Mouse (Mus musculus) liver, embryonic 14.5 days (tissue): ENCODE measurements at regions not wholly inside any gene's neighbourhood (a gene's known extent, or its start where the extent isn't known, plus 50 kb on each side); places are given as distances from the start of the nearest gene placed in this dataset.

ENCODE experiments used
- ATAC-seq: fragments of 200-750 bp; cut with Nextera tagmentation; 2 replicates; pipeline ENCODE4 v1.8.0; 2017; ENCODE audit warnings: moderate number of reproducible peaks, mild to moderate bottlenecking, moderate library complexity; ENCODE audit not compliant: insufficient read depth
- DNase-seq, 3 experiments: peaks; one replicate each; pipeline ENCODE4 v3.0.0-alpha.2; 2012 to 2013; ENCODE audit warnings: low read depth in 3 of 3, low spot score in 3 of 3
- H3K27ac ChIP-seq: fragments of 300-500 bp; sonication (generic); 2 replicates; pipeline ENCODE4 v1.5.1; 2014; ENCODE audit warnings: moderate library complexity, mild to moderate bottlenecking, control low read depth, inconsistent platforms
- H3K27me3 ChIP-seq: fragments of 300-500 bp; sonication (generic); 2 replicates; pipeline ENCODE4 v1.6.1; 2014; ENCODE audit warnings: mild to moderate bottlenecking, low read length, moderate library complexity; ENCODE audit not compliant: control insufficient read depth, insufficient read depth
- H3K36me3 ChIP-seq: fragments of 300-500 bp; sonication (generic); replicated peaks from 2 replicates; pipeline ENCODE4 v1.6.1; 2014; ENCODE audit warnings: low read depth; ENCODE audit not compliant: control insufficient read depth, insufficient read depth
- H3K4me1 ChIP-seq, 2 experiments: fragments of 200-500 bp in 1 of 2; fragments of 300-500 bp in 1 of 2; sonication (generic) in 1 of 2; replicated peaks; 2 replicates each; pipeline ENCODE4 v1.6.1; 2012 to 2014; ENCODE audit warnings: antibody characterized with exemption in 1 of 2, inconsistent platforms in 1 of 2, low read length in 1 of 2; ENCODE audit not compliant: control insufficient read depth in 2 of 2, insufficient read depth in 2 of 2
- H3K4me2 ChIP-seq: fragments of 300-500 bp; sonication (generic); 2 replicates; pipeline ENCODE4 v1.6.1; 2014; ENCODE audit warnings: low read depth, mild to moderate bottlenecking, control low read depth, moderate library complexity
- H3K4me3 ChIP-seq, 2 experiments: fragments of 200-500 bp in 1 of 2; fragments of 300-500 bp in 1 of 2; sonication (generic) in 1 of 2; 2 replicates each; pipeline ENCODE4 v1.5.1; 2012 to 2014; ENCODE audit warnings: low read depth in 2 of 2, low read length in 2 of 2, mild to moderate bottlenecking in 2 of 2, control low read depth in 1 of 2, inconsistent platforms in 1 of 2, moderate library complexity in 1 of 2; ENCODE audit not compliant: insufficient read depth in 1 of 2
- H3K9ac ChIP-seq: fragments of 300-500 bp; sonication (generic); replicated peaks from 2 replicates; pipeline ENCODE4 v1.6.1; 2014; ENCODE audit warnings: mild to moderate bottlenecking, control low read depth, moderate library complexity
- H3K9me3 ChIP-seq: fragments of 300-500 bp; sonication (generic); 2 replicates; pipeline ENCODE4 v1.6.1; 2016; ENCODE audit warnings: low read length, mixed read lengths; ENCODE audit not compliant: control insufficient read depth
- CTCF ChIP-seq: IDR thresholded peaks from 2 replicates; pipeline ENCODE4 v1.5.1; 2016; ENCODE audit warnings: antibody characterized with exemption, low read depth, control low read depth
- EP300 ChIP-seq: IDR thresholded peaks from 2 replicates; pipeline ENCODE4 v1.6.1; 2016; ENCODE audit warnings: antibody characterized with exemption, low read depth
- WGBS: fragments of 180-500 bp; shearing (Covaris S2); extraction: QIAGEN DNeasy Blood & Tissue Kit; methylation state at CpG from one replicate; pipeline ENCODE4 v1.1.7; 2014; ENCODE audit not compliant: insufficient replicate concordance; 5-methylcytosine and 5-hydroxymethylcytosine counted together

GRCm38 (mm10) chr9:43983220-43983619, 60.0 kb upstream of the Thy1 start:
- H3K9ac ChIP-seq: no peak overlapping the region
- 43% methylated on average over 2 of the region's 2 CpGs for WGBS

GRCm38 (mm10) chr9:43984181-43985062, 58.8 kb upstream of the Thy1 start:
- ATAC-seq: no peak
- no peaks in the 10 kb centered on the region for H3K36me3 ChIP-seq
- peak; percentile 28 to 36 (median 33) for DNase-seq
- H3K27ac ChIP-seq: no peak overlapping the region
- no peak for TF ChIP-seq EP300
- peak; percentile 88 for TF ChIP-seq CTCF
- 0 out of 4 replicates have a peak, but pooled peaks cover 0 to 3% of the 10 kb centered on the region in 2 experiments for H3K4me1 ChIP-seq
- no peaks in the 10 kb centered on the region for H3K9me3 ChIP-seq
- H3K9ac ChIP-seq: no peak overlapping the region
- H3K4me3 ChIP-seq: no peak overlapping the region
- H3K4me2 ChIP-seq: no peak overlapping the region
- 37% methylated on average over 8 of the region's 8 CpGs for WGBS
- H3K27me3 ChIP-seq: no peaks in the 10 kb centered on the region

More at GRCm38 (mm10) chr9:43983220-43983619, 60.0 kb upstream of the Thy1 start:
- TF ChIP-seq EP300 (no peak), CTCF (no peak)
- H3K4me1 ChIP-seq: 0 out of 4 replicates have a peak, but pooled peaks cover 0 to 3% of the 10 kb centered on the region in 2 experiments
- H3K27me3 ChIP-seq: no peaks in the 10 kb centered on the region
- H3K9me3 ChIP-seq: no peaks in the 10 kb centered on the region
- DNase-seq: no peak
- no peaks in the 10 kb centered on the region for H3K36me3 ChIP-seq
- no peak for ATAC-seq
- H3K4me3 ChIP-seq: no peak overlapping the region
- no peak overlapping the region for H3K4me2 ChIP-seq
- H3K27ac ChIP-seq: no peak overlapping the region

- no peak for ATAC-seq
- Histone ChIP-seq H3K4me2 (no peak overlapping the region), H3K4me1 (no peaks in the 10 kb centered on the region), H3K4me3 (no peak overlapping the region), H3K9me3 (no peaks in the 10 kb centered on the region), H3K9ac (no peak overlapping the region), H3K27ac (no peak overlapping the region), H3K27me3 (no peaks in the 10 kb centered on the region), H3K36me3 (no peaks in the 10 kb centered on the region)
- 65% methylated on average over 6 of the region's 6 CpGs for WGBS
- TF ChIP-seq EP300: no peak
- no peak for TF ChIP-seq CTCF
- DNase-seq: no peak
These were observed 55.2 kb upstream of the Thy1 start for GRCm38 (mm10) chr9:43987957-43988356.

GRCm38 (mm10) chr9:43988981-43989860, 54.0 kb upstream of the Thy1 start:
- DNase-seq (no peak), ATAC-seq (no peak)
- WGBS: 36% methylated on average over 13 of the region's 13 CpGs
- Histone ChIP-seq H3K36me3 (no peaks in the 10 kb centered on the region), H3K9me3 (no peaks in the 10 kb centered on the region), H3K4me2 (no peak overlapping the region), H3K27me3 (no peaks in the 10 kb centered on the region), H3K9ac (no peak overlapping the region), H3K4me1 (no peaks in the 10 kb centered on the region), H3K4me3 (no peak overlapping the region), H3K27ac (no peak overlapping the region)
- TF ChIP-seq EP300 (no peak), CTCF (no peak)

- TF ChIP-seq CTCF: no peak
- no peak for TF ChIP-seq EP300
- no peaks in the 10 kb centered on the region for H3K9me3 ChIP-seq
- H3K27me3 ChIP-seq: no peaks in the 10 kb centered on the region
- no peaks in the 10 kb centered on the region for H3K4me1 ChIP-seq
- no peaks in the 10 kb centered on the region for H3K36me3 ChIP-seq
- DNase-seq (no peak), ATAC-seq (no peak)
- no peak overlapping the region for H3K4me3 ChIP-seq
- 52% methylated on average over 11 of the region's 11 CpGs for whole genome bisulfite sequencing
- no peak overlapping the region for H3K4me2 ChIP-seq
- no peak overlapping the region for H3K27ac ChIP-seq
- H3K9ac ChIP-seq: no peak overlapping the region
These were observed 53.1 kb upstream of the Thy1 start for GRCm38 (mm10) chr9:43990124-43990523.
